Mouse (Mus musculus): ENCODE measurements around the gene Emid1. TPM values are rescaled to one million over a fixed set of nuclear protein-coding genes. Genes with fewer than 3 reads are reported as not detected.

Emid1 gene
- polyA plus RNA-seq, 1 experiment, result 25.7 TPM

DNA sequence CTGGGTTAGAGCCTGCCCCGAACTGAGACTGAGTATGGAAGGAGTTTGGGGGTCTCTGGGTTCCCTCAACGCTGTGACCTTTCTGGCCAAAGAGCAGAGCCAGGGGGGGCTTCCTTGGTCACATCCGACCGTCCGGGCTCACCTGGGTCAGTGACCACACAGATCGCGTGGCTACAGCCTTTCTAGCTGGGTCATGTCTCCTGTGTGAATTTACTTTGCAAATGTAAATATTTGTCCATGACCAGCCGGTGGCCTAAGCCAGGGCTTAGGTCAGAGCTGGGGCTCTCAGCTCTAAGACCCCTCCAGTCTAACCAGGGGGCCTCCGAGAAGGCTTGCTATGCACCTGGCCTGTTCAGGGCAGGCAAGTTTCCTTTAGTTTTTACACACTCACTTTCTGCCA lies 12.7 kb downstream of the Emid1 start:
- 91% methylated on average over 9 of the region's 9 CpGs for WGBS
- H3K27me3 ChIP-seq (ENCODE audit: control insufficient read depth, insufficient read depth, low read length), result no peaks in the 10 kb centered on the region
- H3K27ac ChIP-seq (ENCODE audit: insufficient read depth, low read length), result no peak overlapping the region
- H3K4me3 ChIP-seq (ENCODE audit: extremely low read depth, insufficient read depth, insufficient read length), result no peak overlapping the region
- no peak for DNase-seq (ENCODE audit: low read depth in 1 of 2, low spot score in 2 of 2)
- H3K36me3 ChIP-seq (ENCODE audit: control insufficient read depth, insufficient read depth, low read length), result peaks cover 1% of the 10 kb centered on the region; the same call in 1 of the 2 replicates
- TF ChIP-seq CTCF (IDR thresholded peaks at IDR 0.05; ENCODE audit: extremely low read depth, insufficient read depth, insufficient read length, insufficient replicate concordance) (no peak), POLR2A (IDR thresholded peaks at IDR 0.05; ENCODE audit: low read depth, low read length) (no peak)
- no peaks in the 10 kb centered on the region for H3K4me1 ChIP-seq (ENCODE audit: control insufficient read depth, insufficient read depth, insufficient read length)

DNA sequence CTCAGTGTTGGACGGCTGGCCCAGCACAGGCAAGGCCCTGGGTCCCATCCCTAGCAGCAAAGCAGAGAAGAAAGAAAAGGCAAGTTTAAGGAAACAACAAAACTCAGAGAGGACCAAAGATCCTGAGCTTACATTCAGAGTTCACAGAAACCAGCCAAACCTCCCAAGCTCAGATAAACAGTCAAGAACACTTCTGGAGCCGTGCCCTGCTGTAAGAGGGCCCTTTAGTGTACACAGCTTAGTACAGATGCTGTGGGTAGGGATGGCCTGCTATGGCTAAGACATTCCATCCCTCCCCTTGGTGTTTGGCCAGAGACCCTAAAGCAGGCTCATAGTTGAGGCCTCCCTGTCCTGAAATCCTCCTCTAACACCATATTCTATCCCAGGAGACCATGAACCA lies 13.4 kb downstream of the Emid1 start:
- 83% methylated on average over 2 of the region's 2 CpGs for WGBS
- Histone ChIP-seq H3K36me3 (ENCODE audit: control insufficient read depth, insufficient read depth, low read length) (peaks cover 1% of the 10 kb centered on the region; the same call in 1 of the 2 replicates), H3K27me3 (ENCODE audit: control insufficient read depth, insufficient read depth, low read length) (no peaks in the 10 kb centered on the region), H3K4me1 (ENCODE audit: control insufficient read depth, insufficient read depth, insufficient read length) (no peaks in the 10 kb centered on the region), H3K27ac (ENCODE audit: insufficient read depth, low read length) (no peak overlapping the region), H3K4me3 (ENCODE audit: extremely low read depth, insufficient read depth, insufficient read length) (no peak overlapping the region)
- DNase-seq (ENCODE audit: low read depth in 1 of 2, low spot score in 2 of 2), result no peak
- TF ChIP-seq CTCF (IDR thresholded peaks at IDR 0.05; ENCODE audit: extremely low read depth, insufficient read depth, insufficient read length, insufficient replicate concordance) (no peak), POLR2A (IDR thresholded peaks at IDR 0.05; ENCODE audit: low read depth, low read length) (no peak)

DNA sequence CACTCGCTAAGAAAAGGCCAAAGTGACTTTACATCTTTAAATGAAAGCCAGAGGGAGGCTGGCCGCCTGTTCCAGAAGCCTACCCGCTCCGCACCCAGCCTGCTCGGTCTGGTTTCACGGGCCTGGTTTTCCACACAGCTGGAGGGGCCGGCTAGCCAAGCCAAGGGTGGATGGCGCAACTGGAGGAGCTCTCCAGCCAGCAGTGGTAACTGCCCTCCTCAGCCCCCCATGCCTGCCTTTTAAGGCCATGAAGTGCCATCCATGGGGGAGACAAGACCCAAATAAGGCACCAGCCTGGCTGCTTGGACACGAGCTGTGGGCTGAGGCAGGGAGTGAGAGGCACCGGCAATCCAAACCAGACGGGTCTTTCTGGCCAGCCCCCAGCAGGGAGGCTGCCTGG lies 16.1 kb downstream of the Emid1 start:
- no peak overlapping the region for H3K4me3 ChIP-seq (ENCODE audit: extremely low read depth, insufficient read depth, insufficient read length)
- no peak overlapping the region for H3K27ac ChIP-seq (ENCODE audit: insufficient read depth, low read length)
- WGBS, result 89% methylated on average over 11 of the region's 11 CpGs
- DNase-seq (ENCODE audit: low read depth in 1 of 2, low spot score in 2 of 2), result no peak
- H3K36me3 ChIP-seq (ENCODE audit: control insufficient read depth, insufficient read depth, low read length), result peaks cover 1% of the 10 kb centered on the region; the same call in 1 of the 2 replicates
- no peaks in the 10 kb centered on the region for H3K4me1 ChIP-seq (ENCODE audit: control insufficient read depth, insufficient read depth, insufficient read length)
- TF ChIP-seq CTCF (IDR thresholded peaks at IDR 0.05; ENCODE audit: extremely low read depth, insufficient read depth, insufficient read length, insufficient replicate concordance), result no peak
- TF ChIP-seq POLR2A (IDR thresholded peaks at IDR 0.05; ENCODE audit: low read depth, low read length), result no peak
- H3K27me3 ChIP-seq (ENCODE audit: control insufficient read depth, insufficient read depth, low read length), result no peaks in the 10 kb centered on the region

- Histone ChIP-seq H3K27me3 (ENCODE audit: control insufficient read depth, insufficient read depth, low read length) (no peaks in the 10 kb centered on the region), H3K36me3 (ENCODE audit: control insufficient read depth, insufficient read depth, low read length) (peaks cover 5% of the 10 kb centered on the region), H3K4me3 (ENCODE audit: extremely low read depth, insufficient read depth, insufficient read length) (no peak overlapping the region), H3K27ac (ENCODE audit: insufficient read depth, low read length) (no peak overlapping the region), H3K4me1 (ENCODE audit: control insufficient read depth, insufficient read depth, insufficient read length) (no peaks in the 10 kb centered on the region)
- no peak for TF ChIP-seq CTCF (IDR thresholded peaks at IDR 0.05; ENCODE audit: extremely low read depth, insufficient read depth, insufficient read length, insufficient replicate concordance)
- no peak for TF ChIP-seq POLR2A (IDR thresholded peaks at IDR 0.05; ENCODE audit: low read depth, low read length)
- 61% methylated on average over 4 of the region's 4 CpGs for WGBS
- DNase-seq (ENCODE audit: low read depth in 1 of 2, low spot score in 2 of 2), result no peak
Observed at GRCm38 (mm10) chr11:5132751-5133150, 19.3 kb downstream of the Emid1 start.

GRCm38 (mm10) chr11:5130111-5130665 lies 21.9 kb downstream of the Emid1 start:
- H3K4me3 ChIP-seq (ENCODE audit: extremely low read depth, insufficient read depth, insufficient read length), result no peak overlapping the region
- H3K27ac ChIP-seq (ENCODE audit: insufficient read depth, low read length), result no peak overlapping the region
- H3K27me3 ChIP-seq (ENCODE audit: control insufficient read depth, insufficient read depth, low read length), result no peaks in the 10 kb centered on the region
- no peaks in the 10 kb centered on the region for H3K4me1 ChIP-seq (ENCODE audit: control insufficient read depth, insufficient read depth, insufficient read length)
- TF ChIP-seq CTCF (IDR thresholded peaks at IDR 0.05; ENCODE audit: extremely low read depth, insufficient read depth, insufficient read length, insufficient replicate concordance), result no peak
- TF ChIP-seq POLR2A (IDR thresholded peaks at IDR 0.05; ENCODE audit: low read depth, low read length), result no peak
- WGBS, result 84% methylated on average over 4 of the region's 4 CpGs
- peaks cover 5% of the 10 kb centered on the region for H3K36me3 ChIP-seq (ENCODE audit: control insufficient read depth, insufficient read depth, low read length)
- no peak for DNase-seq (ENCODE audit: low read depth in 1 of 2, low spot score in 2 of 2)

- no peak overlapping the region for H3K4me3 ChIP-seq (ENCODE audit: extremely low read depth, insufficient read depth, insufficient read length)
- no peak for DNase-seq (ENCODE audit: low read depth in 1 of 2, low spot score in 2 of 2)
- H3K4me1 ChIP-seq (ENCODE audit: control insufficient read depth, insufficient read depth, insufficient read length), result no peaks in the 10 kb centered on the region
- no peaks in the 10 kb centered on the region for H3K27me3 ChIP-seq (ENCODE audit: control insufficient read depth, insufficient read depth, low read length)
- WGBS, result 90% methylated on average over 5 of the region's 5 CpGs
- TF ChIP-seq CTCF (IDR thresholded peaks at IDR 0.05; ENCODE audit: extremely low read depth, insufficient read depth, insufficient read length, insufficient replicate concordance) (no peak), POLR2A (IDR thresholded peaks at IDR 0.05; ENCODE audit: low read depth, low read length) (no peak)
- H3K36me3 ChIP-seq (ENCODE audit: control insufficient read depth, insufficient read depth, low read length), result peaks cover 4% of the 10 kb centered on the region
- no peak overlapping the region for H3K27ac ChIP-seq (ENCODE audit: insufficient read depth, low read length)
Observed at GRCm38 (mm10) chr11:5129035-5129480, 23.0 kb downstream of the Emid1 start.

DNA sequence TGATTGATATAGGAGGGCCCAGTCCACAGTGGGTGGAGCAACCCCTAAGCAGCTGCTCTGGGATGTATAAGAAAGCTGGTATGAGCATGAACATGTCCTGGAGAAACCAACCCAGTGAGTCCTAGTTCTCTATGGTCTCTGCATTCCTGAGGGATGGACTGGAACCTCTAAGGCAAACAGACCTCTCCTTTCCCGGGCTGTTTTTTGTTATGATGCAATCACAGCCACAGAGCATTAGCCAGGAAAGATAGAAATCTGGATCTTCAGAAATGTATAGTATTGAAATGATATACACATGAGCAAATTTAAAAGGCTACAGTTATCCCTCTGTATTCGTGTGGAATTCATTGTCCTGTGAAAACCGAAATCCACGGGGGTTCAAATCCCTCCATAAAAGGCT lies 26.3 kb downstream of the Emid1 start:
- no peak for DNase-seq (ENCODE audit: low read depth in 1 of 2, low spot score in 2 of 2)
- no peak for TF ChIP-seq POLR2A (IDR thresholded peaks at IDR 0.05; ENCODE audit: low read depth, low read length)
- TF ChIP-seq CTCF (IDR thresholded peaks at IDR 0.05; ENCODE audit: extremely low read depth, insufficient read depth, insufficient read length, insufficient replicate concordance), result no peak
- peaks cover 4% of the 10 kb centered on the region for H3K36me3 ChIP-seq (ENCODE audit: control insufficient read depth, insufficient read depth, low read length)
- 89% methylated on average over 4 of the region's 4 CpGs for WGBS
- H3K27me3 ChIP-seq (ENCODE audit: control insufficient read depth, insufficient read depth, low read length), result no peaks in the 10 kb centered on the region
- H3K27ac ChIP-seq (ENCODE audit: insufficient read depth, low read length), result no peak overlapping the region
- no peak overlapping the region for H3K4me3 ChIP-seq (ENCODE audit: extremely low read depth, insufficient read depth, insufficient read length)
- H3K4me1 ChIP-seq (ENCODE audit: control insufficient read depth, insufficient read depth, insufficient read length), result no peaks in the 10 kb centered on the region

Measured in spleen, adult 2 months (tissue).